Mouse (Mus musculus): ENCODE results near the gene 4931423N10Rik.
"Not testable (repeated sequence)": the region's sequence is repeated elsewhere in the genome, so short reads cannot be mapped to it uniquely, and the experiment has no call there.

4931423N10Rik gene

GRCm38 (mm10) chr2:23207070-23207526, at the start of gene 4931423N10Rik:
4931423N10Rik (plus strand) TSS chr2:23207476.
- DNase-seq (ENCODE audit: extremely low spot score, low read depth, low spot score), result no peak

DNA sequence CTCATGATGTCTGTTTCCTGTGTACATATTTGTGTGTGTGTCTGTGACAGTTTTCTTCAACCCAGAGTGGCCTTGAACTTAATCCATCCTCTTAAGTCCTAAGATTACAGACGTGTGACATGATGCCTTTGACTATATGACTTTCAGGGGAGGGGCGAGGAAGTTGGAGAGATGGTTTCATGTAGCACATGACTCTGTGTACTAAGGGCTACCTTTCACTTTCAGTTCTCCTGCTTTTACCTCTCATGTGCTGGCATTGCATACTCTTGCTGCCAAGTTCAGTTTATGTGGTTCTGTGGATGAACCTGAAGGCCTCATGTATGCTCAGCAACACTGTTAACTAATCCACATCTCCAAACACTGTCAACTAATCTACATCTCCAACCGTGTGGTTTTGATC, 35.0 kb upstream of the 4931423N10Rik start:
- no peak for DNase-seq (ENCODE audit: extremely low spot score, low read depth, low spot score)

DNA sequence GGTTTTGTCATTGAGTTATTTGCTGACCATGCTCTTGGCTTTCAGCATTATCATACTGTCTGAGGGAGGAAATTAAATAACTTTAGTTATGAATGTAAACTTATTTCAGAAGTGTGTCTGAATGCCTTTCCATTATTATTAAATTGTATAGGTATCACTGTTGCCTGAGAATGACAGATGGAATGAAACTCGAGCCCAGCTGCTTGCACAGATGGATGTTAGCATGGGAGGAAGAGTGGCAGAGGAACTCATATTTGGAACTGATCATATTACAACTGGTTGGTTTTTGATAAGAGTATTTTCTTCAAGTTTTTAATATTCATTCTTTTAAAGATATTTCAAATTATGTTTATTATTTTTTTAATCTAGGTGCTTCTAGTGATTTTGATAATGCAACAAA, 12.9 kb upstream of the 4931423N10Rik start:
- DNase-seq (ENCODE audit: extremely low spot score, low read depth, low spot score), result no peak

- no peak for DNase-seq (ENCODE audit: extremely low spot score, low read depth, low spot score)
Measured at GRCm38 (mm10) chr2:23201034-23201433, 6.2 kb upstream of the 4931423N10Rik start.

DNA sequence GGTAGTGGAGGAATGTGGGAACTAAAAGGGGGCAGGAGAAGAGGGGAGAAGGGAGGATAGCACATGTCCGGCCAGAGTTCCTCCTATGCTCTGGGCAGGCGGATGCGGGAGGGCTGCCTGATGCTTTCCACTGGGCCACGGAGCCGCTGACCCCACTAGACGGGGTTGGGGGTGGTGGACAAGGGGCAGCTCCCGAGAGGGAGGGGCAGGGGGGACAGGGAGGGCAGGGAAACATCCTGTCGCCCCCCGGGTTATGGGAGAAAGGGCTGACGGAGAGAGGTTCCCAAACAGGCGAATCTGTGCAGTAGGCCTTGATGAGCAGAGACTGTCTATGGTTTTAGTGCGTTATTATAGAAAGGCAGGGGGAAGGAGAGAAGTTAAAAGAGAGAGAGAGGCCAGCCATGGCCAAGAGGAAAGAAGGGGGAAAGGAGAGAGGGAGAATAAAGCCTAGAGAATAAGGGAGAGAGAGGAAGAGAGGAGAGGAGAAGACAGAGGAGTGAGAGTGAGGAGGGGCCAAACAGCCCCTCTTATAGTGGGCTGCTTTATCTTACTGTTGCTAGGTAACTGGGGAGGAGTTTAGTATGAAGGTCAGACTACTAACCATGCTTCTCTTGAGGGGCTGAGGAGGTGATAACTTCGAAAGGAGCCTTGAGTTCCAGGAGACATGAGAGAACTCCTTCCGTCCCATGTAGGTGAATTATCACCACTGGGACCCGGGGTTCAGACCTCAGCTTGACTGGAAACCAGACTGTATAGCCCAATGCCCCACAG, 4.2 kb upstream of the 4931423N10Rik start:
- no peak for DNase-seq (ENCODE audit: extremely low spot score, low read depth, low spot score)

GRCm38 (mm10) chr2:23213661-23214060, 6.4 kb downstream of the 4931423N10Rik start:
- no peak for DNase-seq (ENCODE audit: extremely low spot score, low read depth, low spot score)

- no peak for DNase-seq (ENCODE audit: extremely low spot score, low read depth, low spot score)
Measured at GRCm38 (mm10) chr2:23225199-23225598, 17.9 kb downstream of the 4931423N10Rik start.

DNA sequence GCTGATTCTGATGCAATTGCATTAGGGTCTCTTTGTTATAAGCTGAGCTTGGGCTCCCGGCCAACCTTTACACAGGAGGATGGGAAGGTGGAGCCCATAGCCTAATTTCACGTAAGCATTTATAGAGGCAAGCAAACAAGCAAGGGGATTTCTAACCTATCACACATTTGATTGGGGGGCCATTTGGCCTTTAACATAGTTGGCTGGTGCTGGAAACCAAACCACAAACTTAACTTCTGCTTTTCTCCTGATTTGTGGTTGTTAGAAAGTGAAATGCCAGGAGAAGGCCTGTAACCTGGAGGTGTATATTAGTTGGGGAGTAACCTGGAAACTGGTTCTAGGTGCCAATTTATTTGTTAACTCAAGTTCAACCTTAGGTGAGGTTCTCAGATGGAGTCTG, 21.2 kb downstream of the 4931423N10Rik start:
- no peak for DNase-seq (ENCODE audit: extremely low spot score, low read depth, low spot score)

DNA sequence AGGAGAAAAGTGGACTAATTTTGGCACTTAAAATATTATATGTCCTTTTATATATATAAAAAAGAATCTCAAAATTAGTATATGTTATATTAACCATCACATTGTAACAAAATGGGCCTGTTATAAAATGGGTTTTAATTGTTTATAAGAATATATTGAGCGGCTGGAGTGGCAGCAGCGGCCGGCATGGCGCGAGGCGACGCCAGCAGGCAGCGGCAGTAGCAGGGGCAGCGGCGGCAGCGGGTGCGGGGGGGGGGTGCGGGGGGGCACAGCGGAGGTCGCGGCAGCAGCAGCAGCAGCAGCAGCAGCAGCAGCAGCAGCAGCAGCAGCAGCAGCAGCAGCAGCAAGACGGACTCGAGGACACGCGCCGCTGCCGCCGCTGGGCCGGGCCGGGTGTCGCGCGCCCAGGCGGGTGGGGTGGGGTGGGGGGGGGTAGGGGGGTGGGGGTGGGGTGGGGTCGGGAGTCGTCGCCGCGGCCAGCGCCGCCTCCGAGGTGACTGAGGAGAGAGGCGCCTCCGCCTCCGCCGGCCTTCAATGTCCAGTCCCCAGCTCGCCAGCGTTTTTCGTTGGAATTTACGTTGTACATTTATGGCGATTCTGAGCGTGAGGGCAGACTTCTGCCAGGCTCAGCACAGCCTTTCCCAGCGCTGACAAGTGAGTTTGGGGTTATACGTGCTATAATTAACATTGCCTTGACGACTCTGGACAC, 26.9 kb downstream of the 4931423N10Rik start:
- no peak for DNase-seq (ENCODE audit: extremely low spot score, low read depth, low spot score)

DNA sequence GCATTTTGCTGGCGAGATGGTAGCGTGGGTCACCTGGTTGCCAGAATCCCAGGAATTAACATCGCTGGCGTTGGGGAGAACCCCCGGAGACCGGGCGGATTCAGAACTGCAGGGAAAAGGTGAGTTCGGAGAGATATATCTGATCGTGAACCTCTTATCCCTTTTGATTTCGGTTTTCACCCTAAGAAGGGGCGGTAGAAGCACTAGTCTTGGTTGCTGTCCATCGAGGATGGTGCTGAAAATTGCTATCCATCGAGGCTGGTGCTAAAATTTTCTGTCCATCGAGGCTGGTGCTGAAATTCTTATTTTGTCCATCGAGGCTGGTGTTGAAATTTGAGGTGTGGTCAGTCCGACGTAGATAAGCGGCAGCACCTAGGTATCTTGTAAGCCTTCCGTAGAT, 83.7 kb downstream of the 4931423N10Rik start:
- DNase-seq (ENCODE audit: extremely low spot score, low read depth, low spot score), result not testable (repeated sequence)

- DNase-seq (ENCODE audit: extremely low spot score, low read depth, low spot score), result no peak
Measured at GRCm38 (mm10) chr2:23314869-23315268, 107.6 kb downstream of the 4931423N10Rik start.

Measured in hindlimb bud, embryonic 11.5 days (tissue).